Mouse (Mus musculus) gonadal fat pad, adult 2 months (tissue): Measurements from ENCODE around the gene Ubc. TPM values are rescaled to one million over a fixed set of nuclear protein-coding genes. Genes with fewer than 3 reads are reported as not detected.

Source experiments
- DNase-seq: peaks from one replicate; pipeline ENCODE4 v3.0.0-alpha.2; 2012; ENCODE audit warnings: low read depth
- polyA plus RNA-seq: library from polyadenylated mRNA; depleted of rRNA; stranded (reverse); fragments of >200 nt; gene quantifications from 2 replicates; pipeline ENCODE4 v1.2.3, GENCODE M21; 2012; rRNA removed

Ubc gene
- polyA plus RNA-seq, 1 experiment, result 1,336 TPM

DNA sequence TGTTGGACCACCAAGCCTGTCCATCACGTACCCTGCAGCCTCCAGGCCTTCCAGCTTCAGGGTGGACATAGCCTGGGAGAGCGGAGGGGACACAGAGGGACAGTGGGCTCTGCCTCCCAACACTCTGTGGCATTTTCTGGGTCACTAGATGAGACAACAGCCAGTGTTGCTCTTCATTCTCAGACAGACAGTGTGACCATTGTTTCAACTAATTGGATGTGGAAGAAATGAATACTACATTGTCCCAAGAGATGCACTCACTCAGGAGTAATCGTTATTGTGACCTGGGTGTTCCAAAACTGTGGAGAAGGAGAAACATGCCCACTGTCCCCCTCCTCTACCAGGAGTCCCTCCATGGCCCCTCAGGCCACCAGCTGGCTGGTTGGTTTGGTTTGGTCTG is 40.6 kb downstream of the Ubc start:
- DNase-seq, result no peak

GRCm38 (mm10) chr5:125348487-125348886 is 41.5 kb downstream of the Ubc start:
- no peak for DNase-seq

GRCm38 (mm10) chr5:125348067-125348466 is 41.9 kb downstream of the Ubc start:
- no peak for DNase-seq

GRCm38 (mm10) chr5:125344296-125344695 is 45.7 kb downstream of the Ubc start:
- DNase-seq, result no peak

- no peak for DNase-seq
Observed at GRCm38 (mm10) chr5:125341459-125342090, 48.4 kb downstream of the Ubc start.

- no peak for DNase-seq
Observed at GRCm38 (mm10) chr5:125340547-125341262, 49.3 kb downstream of the Ubc start, which contains the start of gene Scarb1. Scarb1 (minus strand) TSS chr5:125341094.

DNA sequence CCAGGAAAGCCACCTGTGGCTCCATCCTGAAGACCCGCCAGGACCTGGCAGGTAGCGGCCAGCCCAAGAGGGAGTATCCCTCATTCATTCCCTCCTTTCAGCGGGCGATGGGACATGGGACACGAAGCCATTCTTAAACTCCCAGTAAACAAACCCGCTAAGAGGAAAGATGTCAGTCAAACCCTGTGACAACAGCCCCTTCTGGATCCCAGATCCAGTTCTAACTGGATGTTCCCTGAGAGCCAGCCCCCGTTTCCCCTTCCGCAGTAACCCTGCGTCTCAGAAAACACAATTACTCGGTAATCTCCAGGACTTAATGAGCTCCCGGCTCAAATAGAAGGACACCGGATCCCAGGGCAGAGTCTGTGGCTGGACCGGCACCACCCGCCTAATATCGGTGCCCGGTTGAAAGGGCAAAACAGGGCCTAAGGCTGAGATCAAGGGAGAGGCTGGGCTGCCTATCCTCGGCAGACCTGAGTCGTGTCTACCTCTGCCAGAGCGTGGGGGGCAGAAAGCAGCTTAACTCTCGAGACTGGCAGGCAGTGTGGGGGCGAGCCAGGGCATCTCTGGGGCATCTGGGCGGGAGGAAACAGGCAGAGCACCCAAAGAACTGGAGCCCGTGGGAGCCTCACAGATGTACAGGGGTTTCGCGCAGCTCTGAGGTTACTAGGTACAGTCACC is 50.0 kb downstream of the Ubc start:
- DNase-seq, result no peak

DNA sequence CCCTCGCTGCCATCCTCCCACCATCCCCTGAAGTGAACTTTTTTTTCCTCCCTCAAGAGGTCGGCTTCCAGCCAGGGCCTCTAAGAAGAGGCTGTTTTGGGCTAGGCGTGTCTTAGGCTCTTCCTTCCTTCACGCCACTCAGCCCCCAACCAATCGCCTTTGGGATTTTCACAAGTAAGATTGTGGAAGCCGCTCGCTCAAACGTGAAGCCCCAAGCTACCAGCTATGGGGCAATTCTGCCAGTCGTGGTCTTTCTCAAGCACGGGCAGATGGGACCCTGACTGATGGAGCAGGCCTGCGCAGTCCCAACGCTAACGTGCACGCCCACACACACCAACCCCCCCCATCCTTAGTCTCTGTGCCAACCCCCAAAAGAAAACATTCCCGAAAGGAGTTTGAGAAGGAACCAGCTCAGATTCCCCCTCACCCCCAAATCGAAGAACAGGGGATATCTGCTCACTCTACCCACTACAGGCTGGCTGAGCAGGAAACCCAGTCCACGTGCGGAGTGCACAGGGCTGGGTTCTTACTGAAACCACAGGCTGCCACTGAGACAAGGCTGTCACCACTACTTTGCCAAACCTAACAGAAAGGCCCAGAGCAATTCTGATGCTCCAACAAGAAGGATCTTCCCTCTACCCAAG is 50.8 kb downstream of the Ubc start:
- no peak for DNase-seq

- DNase-seq, result no peak
Observed at GRCm38 (mm10) chr5:125337526-125337925, 52.5 kb downstream of the Ubc start.

DNA sequence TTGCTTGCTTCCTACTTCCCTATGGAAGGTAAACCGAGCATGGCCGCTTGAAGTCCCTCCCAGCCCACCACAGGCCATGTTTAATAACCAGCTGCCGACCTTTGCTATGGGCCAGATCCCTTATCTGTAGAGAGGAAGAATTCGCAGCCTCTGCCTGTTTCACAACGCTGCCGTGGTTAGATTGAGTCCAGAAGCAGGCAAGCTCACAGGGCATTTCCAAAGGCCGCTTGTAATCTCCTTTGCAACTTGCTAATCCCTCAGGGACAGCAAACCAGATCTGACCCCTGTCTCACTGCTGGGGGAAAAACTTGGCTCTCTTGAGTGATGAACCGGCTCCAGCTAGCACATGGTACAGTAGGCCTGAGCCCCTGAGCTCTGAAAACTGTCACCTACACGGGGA is 53.0 kb downstream of the Ubc start:
- DNase-seq, result no peak

Other genes starting within 250 kb of the Ubc start
- 31.3 and 74.2 TPM in 2 replicates for gene Ncor2, start 211.0 kb downstream of the Ubc start, polyA plus RNA-seq
- 215 and 243 TPM in 2 replicates for gene Scarb1, start 49.1 kb downstream of the Ubc start, polyA plus RNA-seq
- 0.34 and 0.65 TPM in 2 replicates for gene Gm10382, start 880 bp downstream of the Ubc start, polyA plus RNA-seq
- 21.5 and 28.7 TPM in 2 replicates for gene Dhx37, start 43.9 kb upstream of the Ubc start, polyA plus RNA-seq
- 20.2 and 20.4 TPM in 2 replicates for gene Bri3bp, start 51.4 kb upstream of the Ubc start, polyA plus RNA-seq
- 139 and 155 TPM in 2 replicates for gene Aacs, start 85.6 kb upstream of the Ubc start, polyA plus RNA-seq
- gene Tmem132b, start 141.6 kb upstream of the Ubc start, polyA plus RNA-seq, result 1.6 and 2.5 TPM in 2 replicates